ENCODE assay signal across 16 mouse cellular contexts in genomic region chr4:71756441-71757221, GRCm38 (mm10). TPM values are rescaled to one million over a fixed set of nuclear protein-coding genes. Genes with fewer than 3 reads are reported as not detected.
DNase-seq lines count a peak whose midpoint lies in the region; ATAC-seq lines count a peak whose summit lies in the region.
"Had no signal": no experiment of that assay in that cellular context is flagged by ENCODE, and none has a peak within 500 bp of the region (broad histone marks: within the 10 kb centered on the region; RNA-seq: fewer than 3 reads in every experiment).

No protein-coding gene starts in this region.

- H3K4me3 ChIP-seq in heart, embryonic 11.5 days (ENCODE audit: low read depth, low read length), result no peak overlapping the region
- H3K4me3 ChIP-seq: forebrain, embryonic 15.5 days; heart, embryonic 13.5 days; hindbrain, embryonic 15.5 days; left cerebral cortex, adult 2 months; midbrain, embryonic 15.5 days; neural tube, embryonic 13.5 days had no signal

- ATAC-seq in heart, embryonic 11.5 days (replicated peaks; ENCODE audit: insufficient number of reproducible peaks, low FRiP score, low TSS enrichment), result no peak
- ATAC-seq: forebrain, embryonic 15.5 days; midbrain, embryonic 15.5 days had no signal

- no peak overlapping the region for H3K27ac ChIP-seq in heart, embryonic 11.5 days (ENCODE audit: low read depth, low read length)
- H3K27ac ChIP-seq: forebrain, embryonic 15.5 days; heart, embryonic 13.5 days; hindbrain, embryonic 15.5 days; left cerebral cortex, adult 2 months; midbrain, embryonic 15.5 days; neural tube, embryonic 13.5 days had no signal

- no peaks in the 10 kb centered on the region for H3K4me1 ChIP-seq in heart, embryonic 11.5 days (ENCODE audit: control insufficient read depth, insufficient read depth, low read length)
- H3K4me1 ChIP-seq: forebrain, embryonic 15.5 days; heart, embryonic 13.5 days; hindbrain, embryonic 15.5 days; midbrain, embryonic 15.5 days; neural tube, embryonic 13.5 days had no signal

- DNase-seq in heart, adult 9 months (ENCODE audit: low spot score in 2 of 2), result peak; percentile 3 to 12
- DNase-seq in urinary bladder, postnatal 14 days (ENCODE audit: low spot score), result peak; percentile 40
- no peak for DNase-seq in urinary bladder, postnatal 10 days (ENCODE audit: low spot score)
- peak; percentile 14 to 42 for DNase-seq in kidney, postnatal 25 days
- DNase-seq in adrenal gland, postnatal 10 days, result no peak
- DNase-seq in right cerebral cortex, postnatal 25 days, result no peak
- DNase-seq: liver; thymus, adult 18-20 months had no signal

- no peak overlapping the region for H3K9ac ChIP-seq in heart, embryonic 11.5 days (ENCODE audit: low read depth, low read length)
- H3K9ac ChIP-seq: forebrain, embryonic 15.5 days; heart, embryonic 13.5 days; hindbrain, embryonic 15.5 days; midbrain, embryonic 15.5 days; neural tube, embryonic 13.5 days had no signal

- no peak overlapping the region for H3K4me2 ChIP-seq in heart, embryonic 11.5 days
- H3K4me2 ChIP-seq: forebrain, embryonic 15.5 days; heart, embryonic 13.5 days; hindbrain, embryonic 15.5 days; midbrain, embryonic 15.5 days; neural tube, embryonic 13.5 days had no signal

- no peaks in the 10 kb centered on the region for H3K36me3 ChIP-seq in heart, embryonic 11.5 days (ENCODE audit: control insufficient read depth, insufficient read depth, low read length)
- H3K36me3 ChIP-seq: forebrain, embryonic 15.5 days; heart, embryonic 13.5 days; hindbrain, embryonic 15.5 days; midbrain, embryonic 15.5 days; neural tube, embryonic 13.5 days had no signal

- 68% methylated on average over 11 of the region's 11 CpGs for WGBS in heart, embryonic 11.5 days (ENCODE audit: insufficient replicate concordance)

- no peaks in the 10 kb centered on the region for H3K27me3 ChIP-seq in heart, embryonic 11.5 days (ENCODE audit: control insufficient read depth, insufficient read depth, low read length)
- H3K27me3 ChIP-seq: forebrain, embryonic 15.5 days; heart, embryonic 13.5 days; midbrain, embryonic 15.5 days; neural tube, embryonic 13.5 days had no signal

- H3K9me3 ChIP-seq in heart, embryonic 11.5 days (replicated peaks; ENCODE audit: control insufficient read depth, low read length), result no peaks in the 10 kb centered on the region
- H3K9me3 ChIP-seq: forebrain, embryonic 15.5 days; heart, embryonic 13.5 days; hindbrain, embryonic 15.5 days; midbrain, embryonic 15.5 days; neural tube, embryonic 13.5 days had no signal

RNA-seq across cellular contexts. Expression of gene Gm11232, which starts 1.1 kb away (rescaled TPM):
- polyA plus RNA-seq in heart, embryonic 11.5 days (2014; fragmentation: Nextera tagmentation; extraction: Ambion mirVana), result 0.16 TPM in 1 of 2 replicates, not detected in the other
- not detected for total RNA-seq in adrenal gland, postnatal 10 days (2021)
- total RNA-seq: left cerebral cortex, adult 2 months had no signal
- polyA plus RNA-seq: forebrain, embryonic 15.5 days; hindbrain, embryonic 15.5 days; midbrain, embryonic 15.5 days; small intestine, adult 2 months had no signal

Comparison
In these comparisons a context has a peak if more than half of its experiments do, and no peak if none do; other contexts are left out.
1. DNase-seq: peak in heart, adult 9 months (2 of 2), urinary bladder, postnatal 14 days (single experiment) and kidney, postnatal 25 days (2 of 2); none in urinary bladder, postnatal 10 days (single experiment), adrenal gland, postnatal 10 days (single experiment) and right cerebral cortex, postnatal 25 days (single experiment).